Mouse (Mus musculus) neural tube, embryonic 12.5 days (tissue): Measurements from ENCODE around the gene Paqr4. TPM values are rescaled to one million over a fixed set of nuclear protein-coding genes. Genes with fewer than 3 reads are reported as not detected.

ENCODE experiments used
- ATAC-seq: fragments of 200-750 bp; cut with Nextera tagmentation; 2 replicates; pipeline ENCODE4 v1.8.0; 2017; ENCODE audit warnings: low read depth, mild to moderate bottlenecking, moderate TSS enrichment, moderate library complexity; ENCODE audit not compliant: low FRiP score
- H3K27ac ChIP-seq: fragments of 300-500 bp; sonication (generic); 2 replicates; pipeline ENCODE4 v1.5.1; 2016
- H3K27me3 ChIP-seq: fragments of 300-500 bp; sonication (generic); replicated peaks from 2 replicates; pipeline ENCODE4 v1.6.1; 2016; ENCODE audit warnings: mild to moderate bottlenecking
- H3K36me3 ChIP-seq: fragments of 300-500 bp; sonication (generic); 2 replicates; pipeline ENCODE4 v1.6.1; 2016; ENCODE audit warnings: mild to moderate bottlenecking
- H3K4me1 ChIP-seq: fragments of 300-500 bp; sonication (generic); 2 replicates; pipeline ENCODE4 v1.6.1; 2016
- H3K4me2 ChIP-seq: fragments of 300-500 bp; sonication (generic); replicated peaks from 2 replicates; pipeline ENCODE4 v1.6.1; 2016; ENCODE audit warnings: mild to moderate bottlenecking
- H3K4me3 ChIP-seq: fragments of 300-500 bp; sonication (generic); 2 replicates; pipeline ENCODE4 v1.5.1; 2016
- H3K9ac ChIP-seq: fragments of 300-500 bp; sonication (generic); 2 replicates; pipeline ENCODE4 v1.6.1; 2016; ENCODE audit warnings: mild to moderate bottlenecking
- H3K9me3 ChIP-seq: fragments of 300-500 bp; sonication (generic); 2 replicates; pipeline ENCODE4 v1.6.1; 2016; ENCODE audit warnings: mild to moderate bottlenecking
- WGBS: fragments of 180-500 bp; shearing (Covaris S2); methylation state at CpG from one replicate; pipeline ENCODE4 v1.1.7; 2016; 5-methylcytosine and 5-hydroxymethylcytosine counted together
- polyA plus RNA-seq: library from polyadenylated mRNA; unstranded; fragments of >200 nt; fragmentation: Nextera tagmentation; extraction: Ambion mirVana; gene quantifications from 2 replicates; pipeline ENCODE4 v1.2.1, GENCODE M21; 2016

Paqr4 gene
- polyA plus RNA-seq, 1 experiment from 2014 or later, result 41.7 TPM

DNA sequence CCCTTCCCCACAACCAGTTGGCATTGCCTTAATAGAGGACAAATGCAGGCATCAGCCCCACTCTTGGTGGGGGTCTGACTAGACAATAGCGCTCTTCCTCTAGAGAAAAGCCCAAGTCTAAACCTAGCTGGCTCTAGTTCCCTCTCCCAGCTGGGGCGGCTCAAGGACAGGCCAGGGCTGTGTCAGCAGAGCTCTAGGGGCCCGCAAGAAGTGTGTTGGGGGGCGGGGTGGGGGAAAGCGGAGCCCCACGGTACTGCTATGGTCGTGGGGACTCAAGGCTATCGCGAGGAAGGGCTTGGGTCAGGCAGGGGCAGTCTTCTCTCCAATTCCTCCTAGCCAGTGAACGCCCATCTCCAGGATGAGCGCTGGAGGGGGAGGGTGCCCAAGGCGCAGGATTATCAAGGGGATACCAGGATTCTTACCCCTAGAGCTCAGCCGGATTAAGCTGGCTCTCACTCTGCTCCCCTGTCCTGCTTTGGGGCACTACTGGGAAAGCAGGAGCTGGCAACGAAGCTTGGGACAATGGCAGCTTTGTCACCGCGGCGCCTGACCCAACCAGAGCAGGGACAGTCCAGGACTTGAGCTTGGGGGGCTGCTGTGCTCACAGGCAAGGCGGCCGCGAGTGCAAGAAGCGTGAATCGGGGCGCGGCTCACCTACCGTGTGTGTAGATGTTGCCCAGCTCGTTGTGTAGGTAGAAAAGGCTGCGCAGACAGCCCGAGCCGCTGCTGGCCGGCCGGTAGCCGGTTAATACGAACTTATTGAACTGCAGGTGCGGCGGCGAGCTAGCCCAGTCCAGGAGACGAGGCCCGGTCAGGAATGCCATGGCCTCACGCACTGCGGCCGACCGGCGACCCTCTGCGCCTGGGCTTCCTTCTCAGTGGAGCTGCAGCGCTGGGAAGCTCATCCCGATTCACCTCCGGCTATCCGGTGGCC is 1.2 kb downstream of the Paqr4 start:
- H3K27ac ChIP-seq, result peak overlapping the region; percentile 43; the same call in 1 of the 2 replicates
- H3K27me3 ChIP-seq, result peaks cover 43% of the 10 kb centered on the region
- H3K4me3 ChIP-seq, result peak overlapping the region; percentile 69
- ATAC-seq, result peak; percentile 55
- H3K36me3 ChIP-seq, result peaks cover 27% of the 10 kb centered on the region
- peaks cover 22% of the 10 kb centered on the region for H3K4me1 ChIP-seq
- no peaks in the 10 kb centered on the region for H3K9me3 ChIP-seq
- under 1% methylated on average over 48 of the region's 48 CpGs for WGBS
- peak overlapping the region; percentile 82 for H3K9ac ChIP-seq
- H3K4me2 ChIP-seq, result peak overlapping the region; percentile 96

DNA sequence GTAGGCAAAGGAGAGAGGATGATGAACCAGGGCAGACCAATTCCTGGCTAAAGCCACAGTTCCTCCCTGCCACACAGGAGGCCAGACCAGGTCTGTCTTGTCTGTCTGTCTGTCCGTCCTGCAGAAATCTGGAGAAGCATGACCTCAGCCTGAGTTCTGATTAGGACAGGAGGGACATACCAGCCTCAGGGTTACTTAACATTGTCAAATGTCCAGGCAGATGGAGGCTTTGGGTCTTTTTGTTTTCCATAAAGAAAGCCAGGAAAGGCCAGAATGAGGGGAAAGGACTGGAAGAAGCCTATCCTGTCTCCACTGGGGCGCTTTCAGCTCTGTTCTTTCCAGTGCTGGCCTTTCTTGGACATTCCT is 1.8 kb downstream of the Paqr4 start:
- Histone ChIP-seq H3K4me2 (peak overlapping the region; percentile 96), H3K9me3 (no peaks in the 10 kb centered on the region), H3K27me3 (peaks cover 36% of the 10 kb centered on the region), H3K9ac (peak overlapping the region; percentile 82), H3K4me3 (peak overlapping the region; percentile 69), H3K36me3 (peaks cover 30% of the 10 kb centered on the region), H3K4me1 (peaks cover 22% of the 10 kb centered on the region), H3K27ac (no peak overlapping the region)
- WGBS, result 31% methylated on average over 2 of the region's 2 CpGs
- no peak for ATAC-seq

DNA sequence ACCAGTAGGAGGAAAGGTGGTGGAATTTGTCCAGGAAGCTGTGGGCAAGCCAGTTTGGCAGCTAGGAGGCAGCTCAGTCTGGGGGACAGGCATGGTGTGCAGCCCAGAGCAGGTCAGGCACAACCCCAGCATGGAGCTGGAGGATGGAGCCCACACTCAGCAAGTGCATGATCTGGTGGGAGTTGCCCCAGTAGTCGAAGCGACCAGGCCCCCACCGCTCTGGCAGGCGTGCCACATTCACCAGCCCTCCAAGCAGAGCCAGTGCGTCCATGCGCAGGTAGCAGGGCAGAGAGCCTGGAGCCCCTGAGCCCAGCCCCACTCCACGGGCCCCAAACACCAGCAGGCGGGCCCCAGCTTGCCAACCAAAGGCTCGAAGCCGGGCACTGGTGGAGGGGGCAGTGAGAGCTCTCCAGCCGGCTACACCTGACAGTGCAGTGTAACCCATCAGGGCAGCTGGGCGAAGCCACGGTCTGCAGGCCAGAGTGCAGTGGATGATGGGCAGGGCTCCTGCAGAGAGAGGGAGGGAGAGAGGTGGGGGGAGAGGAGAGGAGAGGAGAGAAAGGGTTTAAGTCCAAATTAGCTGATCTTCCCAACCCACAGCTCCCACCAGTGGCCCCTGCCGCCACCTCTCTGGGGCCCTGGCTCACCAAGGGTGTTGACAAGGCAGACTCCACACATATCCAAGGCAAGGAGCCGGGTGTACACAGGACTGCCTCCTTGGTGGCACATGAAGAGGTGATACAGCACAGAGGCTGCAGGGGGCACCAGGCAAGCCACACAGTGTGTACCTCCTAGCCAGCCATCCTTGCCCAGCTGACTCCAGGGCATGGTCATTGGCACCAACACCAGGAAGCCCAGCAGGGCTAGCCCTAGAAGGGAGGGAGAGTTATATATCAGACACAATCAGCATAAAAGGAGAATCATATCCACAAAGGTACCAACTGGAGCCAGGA is 2.9 kb downstream of the Paqr4 start:
- Histone ChIP-seq H3K27ac (no peak overlapping the region), H3K4me3 (peak overlapping the region; percentile 0; the same call in 1 of the 2 replicates), H3K9me3 (no peaks in the 10 kb centered on the region), H3K36me3 (peaks cover 30% of the 10 kb centered on the region), H3K4me2 (peak overlapping the region; percentile 96), H3K9ac (no peak overlapping the region), H3K4me1 (peaks cover 22% of the 10 kb centered on the region), H3K27me3 (peaks cover 26% of the 10 kb centered on the region)
- 61% methylated on average over 15 of the region's 15 CpGs for WGBS
- ATAC-seq, result no peak

DNA sequence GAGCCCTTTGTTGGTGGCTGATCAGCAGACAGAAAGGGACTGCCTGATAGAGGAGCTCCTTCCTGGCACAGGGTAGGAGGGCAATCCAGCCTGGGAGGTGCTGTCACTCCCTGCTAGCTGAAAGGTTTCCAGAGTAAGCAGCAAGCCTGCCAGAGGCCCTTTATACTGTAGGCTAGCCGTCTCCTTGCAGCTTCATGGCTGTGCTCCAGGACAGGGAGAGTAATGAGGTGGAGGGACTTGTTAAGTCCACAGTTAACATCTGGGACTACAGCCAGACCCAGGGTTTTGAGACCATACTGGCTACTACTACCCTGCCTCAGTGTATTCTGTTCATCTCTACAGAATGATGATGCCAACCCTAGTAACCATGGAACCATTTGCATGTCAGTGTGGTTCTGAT is 6.3 kb downstream of the Paqr4 start:
- H3K4me2 ChIP-seq, result no peak overlapping the region
- peaks cover 8% of the 10 kb centered on the region for H3K4me1 ChIP-seq
- ATAC-seq, result no peak
- 81% methylated on average over 1 of the region's 1 CpGs for WGBS
- no peak overlapping the region for H3K4me3 ChIP-seq
- H3K9me3 ChIP-seq, result no peaks in the 10 kb centered on the region
- H3K9ac ChIP-seq, result no peak overlapping the region
- H3K36me3 ChIP-seq, result peaks cover 30% of the 10 kb centered on the region
- no peaks in the 10 kb centered on the region for H3K27me3 ChIP-seq
- no peak overlapping the region for H3K27ac ChIP-seq

DNA sequence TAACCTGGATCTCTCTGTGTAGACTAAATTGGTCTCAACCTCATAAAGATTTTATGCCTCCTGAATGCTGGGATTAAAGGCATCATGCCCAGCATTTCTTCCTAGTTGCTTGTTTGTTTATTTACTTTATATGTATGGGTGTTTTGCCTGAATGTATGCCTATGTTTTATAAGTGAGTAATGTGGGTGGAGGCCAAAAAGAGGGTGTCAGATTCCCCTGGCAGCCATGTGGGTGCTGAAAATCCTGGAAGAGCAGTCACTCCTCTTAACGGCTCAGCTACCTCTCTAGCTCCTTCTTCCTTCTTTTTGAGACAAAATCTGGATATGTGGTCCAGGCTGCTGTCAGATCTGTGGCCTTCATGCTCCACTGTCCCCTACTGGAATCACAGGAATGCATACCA is 10.2 kb downstream of the Paqr4 start:
- H3K9ac ChIP-seq, result no peak overlapping the region
- no peak for ATAC-seq
- H3K4me1 ChIP-seq, result peaks cover 4% of the 10 kb centered on the region; the same call in 1 of the 2 replicates
- no peak overlapping the region for H3K27ac ChIP-seq
- no peak overlapping the region for H3K4me2 ChIP-seq
- 79% methylated on average over 1 of the region's 1 CpGs for WGBS
- no peak overlapping the region for H3K4me3 ChIP-seq
- no peaks in the 10 kb centered on the region for H3K27me3 ChIP-seq
- no peaks in the 10 kb centered on the region for H3K9me3 ChIP-seq
- peaks cover 8% of the 10 kb centered on the region for H3K36me3 ChIP-seq

DNA sequence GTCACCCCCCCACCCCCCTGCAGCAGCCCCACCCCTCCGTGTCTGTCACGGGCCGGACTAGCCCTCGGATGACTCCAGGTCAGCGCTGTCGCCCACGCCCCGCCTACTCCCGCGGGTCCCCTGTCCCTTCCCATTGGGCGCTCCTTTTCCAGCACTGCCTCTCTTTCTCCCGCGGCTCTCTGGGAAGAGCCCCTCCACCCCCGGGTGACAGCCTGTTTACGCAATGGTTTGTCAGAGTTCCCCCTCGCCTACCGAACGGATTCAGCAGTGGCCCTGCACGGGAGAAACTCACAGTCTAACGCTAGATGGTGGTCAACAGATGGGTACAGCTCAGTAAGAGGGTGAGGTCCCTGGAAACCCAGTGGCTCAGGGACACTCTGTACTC is 13.9 kb downstream of the Paqr4 start:
- Histone ChIP-seq H3K4me3 (peak overlapping the region; percentile 90), H3K9ac (peak overlapping the region; percentile 67), H3K27ac (no peak overlapping the region), H3K4me1 (peaks cover 4% of the 10 kb centered on the region; the same call in 1 of the 2 replicates), H3K27me3 (no peaks in the 10 kb centered on the region), H3K36me3 (no peaks in the 10 kb centered on the region), H3K4me2 (peak overlapping the region; percentile 96), H3K9me3 (no peaks in the 10 kb centered on the region)
- WGBS, result 0% methylated on average over 20 of the region's 20 CpGs
- peak; percentile 86 for ATAC-seq

DNA sequence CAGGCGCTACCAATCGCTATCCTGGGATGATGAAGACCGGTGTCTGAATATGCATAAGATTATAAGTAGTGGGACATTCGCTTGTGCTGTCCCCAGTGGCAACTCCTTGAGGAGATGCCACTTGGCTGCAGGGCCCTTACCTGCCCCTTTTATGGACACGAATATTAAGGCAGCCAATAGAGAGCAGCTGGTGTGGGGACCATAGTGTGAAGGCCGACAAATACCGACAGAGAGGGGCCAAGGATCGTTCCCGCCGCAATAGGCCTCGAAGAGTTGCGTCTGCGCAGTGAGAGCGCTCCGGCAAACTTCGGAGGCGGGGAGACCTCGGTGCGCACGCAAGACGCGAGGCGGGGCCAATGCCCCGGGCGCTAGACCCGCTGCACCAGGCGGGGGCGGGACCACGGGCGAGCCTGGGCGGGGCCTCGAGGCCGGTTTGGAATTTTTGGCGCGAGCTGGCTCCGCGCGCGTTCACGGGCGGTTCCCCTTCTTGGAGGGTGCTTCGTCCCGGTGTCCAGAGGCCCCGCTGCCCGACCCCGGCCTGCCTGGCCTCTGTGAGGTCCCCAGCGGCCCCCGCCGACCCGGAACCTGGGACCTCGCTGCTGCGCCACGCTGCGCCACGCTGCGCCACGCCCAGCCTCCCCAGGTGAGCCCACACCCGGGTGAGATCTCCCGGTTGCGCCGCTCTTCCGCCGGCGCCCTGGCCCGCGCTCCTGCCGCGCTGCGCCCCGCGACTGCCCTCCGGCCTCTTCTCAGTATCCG is 14.5 kb downstream of the Paqr4 start, which contains the start of gene Pkmyt1:
Gene Pkmyt1, plus strand, starts transcription at position 338 of the 759 bp plus-strand sequence.
- WGBS, result 2% methylated on average over 71 of the region's 73 CpGs
- ATAC-seq, result peak; percentile 95
- H3K36me3 ChIP-seq, result no peaks in the 10 kb centered on the region
- H3K9me3 ChIP-seq, result no peaks in the 10 kb centered on the region
- H3K4me2 ChIP-seq, result peak within 1 kb of the TSS; percentile 96
- H3K27me3 ChIP-seq, result no peaks in the 10 kb centered on the region
- no peak within 1 kb of the TSS for H3K27ac ChIP-seq
- peak within 1 kb of the TSS; percentile 90 for H3K4me3 ChIP-seq
- peak within 1 kb of the TSS; percentile 67 for H3K9ac ChIP-seq
- peaks cover 4% of the 10 kb centered on the region; the same call in 1 of the 2 replicates for H3K4me1 ChIP-seq

DNA sequence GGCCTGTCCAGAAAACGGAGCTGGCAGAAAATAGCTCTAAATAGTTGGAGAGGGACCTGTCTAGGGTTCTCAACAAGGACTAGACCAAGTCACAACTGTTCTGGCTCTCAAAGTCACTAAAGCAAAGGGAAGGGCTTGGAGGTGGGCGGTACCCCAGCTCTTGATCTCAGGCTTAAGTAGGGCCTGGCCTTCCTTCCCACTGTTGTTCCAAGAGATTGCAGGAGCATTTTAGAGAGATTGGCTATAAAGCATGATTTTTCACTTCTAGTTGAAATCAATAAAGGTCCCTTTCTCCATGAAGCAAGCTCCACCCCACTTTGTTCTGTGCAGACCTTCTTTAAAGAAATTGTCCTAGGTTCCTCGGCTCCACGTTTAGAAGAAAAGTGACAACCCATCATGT is 15.2 kb downstream of the Paqr4 start:
- no peaks in the 10 kb centered on the region for H3K9me3 ChIP-seq
- no peaks in the 10 kb centered on the region for H3K27me3 ChIP-seq
- H3K27ac ChIP-seq, result no peak overlapping the region
- H3K36me3 ChIP-seq, result no peaks in the 10 kb centered on the region
- peak overlapping the region; percentile 38; the same call in 1 of the 2 replicates for H3K9ac ChIP-seq
- peaks cover 4% of the 10 kb centered on the region; the same call in 1 of the 2 replicates for H3K4me1 ChIP-seq
- H3K4me2 ChIP-seq, result peak overlapping the region; percentile 96
- H3K4me3 ChIP-seq, result peak overlapping the region; percentile 90; the same call in 1 of the 2 replicates
- 64% methylated on average over 4 of the region's 4 CpGs for WGBS
- no peak for ATAC-seq

DNA sequence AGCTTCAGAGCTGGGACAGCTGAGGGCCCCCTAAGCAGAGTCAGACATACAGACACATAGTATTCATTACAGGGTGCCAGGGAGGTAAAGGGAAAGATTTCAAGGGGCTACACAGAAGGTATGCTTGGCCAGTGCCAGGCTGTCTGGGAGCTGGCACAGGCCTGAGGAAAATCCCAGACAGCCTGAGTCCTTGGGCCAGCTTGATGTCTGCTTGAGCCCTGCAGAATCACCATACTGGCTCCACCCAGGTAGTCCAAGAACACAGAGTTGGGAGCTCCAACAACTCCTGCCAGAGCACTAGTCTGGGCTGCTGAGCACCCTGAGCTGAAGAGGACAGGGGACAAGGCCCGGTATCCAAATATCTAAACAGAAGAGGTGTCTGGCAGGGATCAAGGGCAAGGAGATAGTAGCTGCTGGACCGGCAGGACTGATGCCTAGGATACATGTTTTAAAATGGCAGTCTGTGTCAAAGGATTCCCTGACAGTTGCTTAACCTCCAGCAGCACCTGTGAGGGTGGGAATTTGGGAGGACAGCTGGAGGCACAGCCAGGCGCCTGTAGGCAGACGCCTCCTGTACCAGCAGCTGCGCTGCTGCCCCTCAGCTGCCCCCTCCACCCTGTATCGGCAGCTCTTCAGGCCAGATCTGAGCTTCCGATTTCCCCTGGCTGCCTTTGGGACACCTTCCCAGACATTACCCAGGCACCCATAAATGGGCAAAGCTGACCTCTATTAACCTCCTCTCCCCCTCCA is 18.1 kb downstream of the Paqr4 start, which contains the start of gene 1520401A03Rik:
Gene 1520401A03Rik, minus strand, starts transcription at position 408 of the 750 bp plus-strand sequence.
- H3K36me3 ChIP-seq, result no peaks in the 10 kb centered on the region
- WGBS, result 73% methylated on average over 7 of the region's 7 CpGs
- no peaks in the 10 kb centered on the region for H3K9me3 ChIP-seq
- H3K4me3 ChIP-seq, result no peak within 1 kb of the TSS
- ATAC-seq, result no peak
- H3K4me1 ChIP-seq, result peaks cover 4% of the 10 kb centered on the region; the same call in 1 of the 2 replicates
- H3K27me3 ChIP-seq, result no peaks in the 10 kb centered on the region
- H3K27ac ChIP-seq, result no peak within 1 kb of the TSS
- H3K4me2 ChIP-seq, result no peak within 1 kb of the TSS
- H3K9ac ChIP-seq, result no peak within 1 kb of the TSS

DNA sequence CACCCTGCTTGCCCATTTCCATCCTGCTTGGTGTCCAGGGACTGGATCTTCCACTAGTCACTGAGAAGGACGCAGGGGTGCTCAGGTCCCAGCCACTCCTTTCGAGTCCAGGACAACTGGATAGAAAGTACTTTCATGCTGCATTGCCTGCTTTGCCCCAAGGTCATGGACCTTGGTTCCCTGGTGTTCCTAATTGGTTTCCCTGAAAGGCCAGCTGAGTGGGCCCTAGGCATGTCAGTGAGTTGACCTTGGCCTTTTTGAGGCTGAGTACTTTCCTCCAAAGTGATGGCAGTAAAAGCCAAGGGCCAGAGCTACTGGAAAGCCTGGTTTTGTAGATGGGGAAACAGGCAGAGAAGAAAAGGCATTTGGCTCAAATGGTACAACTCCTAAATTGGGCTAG is 18.8 kb downstream of the Paqr4 start:
- Histone ChIP-seq H3K4me2 (no peak overlapping the region), H3K4me1 (peaks cover 4% of the 10 kb centered on the region; the same call in 1 of the 2 replicates), H3K27me3 (no peaks in the 10 kb centered on the region), H3K4me3 (no peak overlapping the region), H3K9ac (no peak overlapping the region), H3K27ac (no peak overlapping the region), H3K36me3 (no peaks in the 10 kb centered on the region), H3K9me3 (no peaks in the 10 kb centered on the region)
- ATAC-seq, result no peak
- WGBS, result 79% methylated on average over 2 of the region's 2 CpGs

DNA sequence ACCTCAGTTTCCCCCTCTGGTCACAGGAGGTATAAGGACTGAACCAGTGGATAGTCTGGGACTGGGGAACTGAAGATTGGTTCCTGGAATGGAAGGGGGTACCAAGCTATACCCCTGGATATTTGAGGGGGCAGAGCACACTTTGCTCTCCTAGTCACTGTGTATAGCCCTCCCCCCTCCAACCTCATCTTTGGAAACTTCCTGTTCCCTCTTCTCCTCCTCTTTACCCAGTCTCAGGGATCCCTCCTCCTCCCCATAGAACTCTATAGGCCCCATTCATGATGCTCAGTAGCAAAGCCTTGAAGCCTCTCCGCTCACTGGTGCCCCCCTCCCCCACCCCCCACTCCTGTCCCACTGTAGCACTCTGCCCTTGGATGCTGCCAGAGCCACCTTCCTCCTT is 21.2 kb downstream of the Paqr4 start:
- 11% methylated on average over 1 of the region's 1 CpGs for WGBS

More for the DNA sequence above, 21.2 kb downstream of the Paqr4 start:
- Histone ChIP-seq H3K4me1 (no peaks in the 10 kb centered on the region), H3K27ac (no peak overlapping the region), H3K9me3 (no peaks in the 10 kb centered on the region), H3K4me2 (no peak overlapping the region), H3K4me3 (no peak overlapping the region), H3K36me3 (no peaks in the 10 kb centered on the region), H3K27me3 (no peaks in the 10 kb centered on the region), H3K9ac (no peak overlapping the region)
- ATAC-seq, result no peak
